Mouse (Mus musculus): ENCODE data around the gene Garem2.
A peak's percentile ranks its signal among the peaks of the same experiment; 100 is the strongest.
"Not testable (repeated sequence)": the region's sequence is repeated elsewhere in the genome, so short reads cannot be mapped to it uniquely, and the experiment has no call there.

The Garem2 gene

DNA sequence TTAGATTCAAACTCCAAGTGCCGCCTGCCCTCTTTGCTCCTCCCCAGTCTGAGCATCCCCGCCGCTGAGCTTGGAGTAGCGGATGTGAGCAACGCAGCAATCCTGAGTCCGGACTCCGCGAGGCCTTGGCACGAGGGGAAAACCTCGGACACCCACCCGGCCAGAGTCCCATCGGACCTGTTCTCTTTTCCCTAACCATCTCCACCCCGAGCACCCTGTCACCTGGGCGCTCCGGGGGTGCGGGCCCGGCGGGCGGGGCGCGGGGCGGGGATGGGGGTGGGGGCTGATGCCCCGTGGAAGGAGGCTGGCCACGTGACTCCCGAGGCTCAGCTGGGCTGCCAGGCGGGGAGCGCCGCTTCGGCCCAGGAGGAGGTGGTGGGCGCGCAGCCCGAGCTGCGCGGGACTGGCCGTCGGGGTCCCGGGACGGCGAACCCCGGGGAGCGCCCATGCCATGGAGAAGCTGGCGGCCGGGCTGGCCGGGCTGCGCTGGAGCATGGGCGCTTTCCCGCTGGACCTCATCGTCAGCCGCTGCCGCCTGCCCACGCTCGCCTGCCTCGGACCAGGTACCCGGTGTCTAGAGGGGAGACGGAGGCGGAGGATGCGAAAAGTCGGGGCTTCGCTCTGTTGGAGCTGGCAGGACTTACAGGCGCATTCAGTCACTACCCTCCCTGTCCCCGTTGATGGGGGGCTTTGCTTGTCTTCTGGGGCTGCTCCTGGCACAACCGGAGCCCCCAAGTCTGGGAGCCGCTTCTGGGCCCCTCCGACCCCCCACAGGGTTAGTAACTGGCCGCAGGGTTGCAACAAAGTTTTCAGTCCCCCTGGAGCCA is at the start of gene Garem2:
Gene Garem2 (plus strand): TSS at position 321 of the 827 bp plus-strand sequence.
- DNase-seq (ENCODE audit: low spot score), result no peak

DNA sequence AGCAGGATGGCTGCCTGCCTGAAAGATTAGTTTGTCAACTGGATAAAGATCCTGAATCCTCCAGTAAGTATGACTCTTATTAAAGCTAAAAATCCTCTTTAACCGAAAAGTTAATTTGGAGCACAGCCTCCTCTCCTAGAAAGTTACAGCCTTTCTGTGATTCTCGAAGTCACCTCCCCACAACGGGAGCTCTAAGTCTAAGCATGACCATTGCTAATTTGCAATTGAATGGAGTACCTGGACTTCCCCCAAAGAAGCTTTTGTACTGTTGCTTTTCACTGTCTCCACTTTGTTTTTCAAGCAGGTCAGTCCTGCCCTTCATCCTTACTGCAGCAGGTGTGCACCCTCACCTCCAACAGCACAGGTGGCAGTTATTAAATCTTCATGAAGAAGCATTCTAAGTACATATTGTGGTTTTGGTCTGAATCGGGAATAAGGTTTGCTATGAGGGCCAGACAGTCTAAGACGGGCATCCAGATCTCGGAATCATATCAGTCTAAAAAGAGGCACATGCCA is 46.7 kb upstream of the Garem2 start:
- DNase-seq (ENCODE audit: low spot score), result no peak

- not testable (repeated sequence) for DNase-seq (ENCODE audit: low spot score)
Observed at GRCm38 (mm10) chr5:30059607-30060006, 45.4 kb upstream of the Garem2 start.

GRCm38 (mm10) chr5:30067726-30068125 is 37.2 kb upstream of the Garem2 start:
- no peak for DNase-seq (ENCODE audit: low spot score)

DNA sequence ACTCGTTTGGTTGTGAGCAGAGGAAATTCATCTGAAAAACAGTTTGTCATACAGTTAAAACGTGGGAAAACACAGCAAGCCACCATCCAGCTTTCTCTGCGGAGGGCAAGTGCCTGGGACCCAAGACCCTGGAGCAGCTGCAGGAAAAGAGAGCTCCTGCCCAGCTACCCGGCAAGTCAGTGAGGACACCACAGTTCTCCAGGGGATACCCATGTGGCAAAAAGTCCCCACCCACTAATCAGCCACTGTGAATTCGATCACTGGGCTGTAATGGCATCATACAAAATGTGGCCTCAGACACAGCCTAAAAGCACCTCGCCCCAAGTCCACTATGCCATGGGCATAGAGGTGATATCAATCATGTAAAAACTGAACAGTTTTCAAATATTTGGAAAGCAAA is 33.3 kb upstream of the Garem2 start:
- no peak for DNase-seq (ENCODE audit: low spot score)

DNA sequence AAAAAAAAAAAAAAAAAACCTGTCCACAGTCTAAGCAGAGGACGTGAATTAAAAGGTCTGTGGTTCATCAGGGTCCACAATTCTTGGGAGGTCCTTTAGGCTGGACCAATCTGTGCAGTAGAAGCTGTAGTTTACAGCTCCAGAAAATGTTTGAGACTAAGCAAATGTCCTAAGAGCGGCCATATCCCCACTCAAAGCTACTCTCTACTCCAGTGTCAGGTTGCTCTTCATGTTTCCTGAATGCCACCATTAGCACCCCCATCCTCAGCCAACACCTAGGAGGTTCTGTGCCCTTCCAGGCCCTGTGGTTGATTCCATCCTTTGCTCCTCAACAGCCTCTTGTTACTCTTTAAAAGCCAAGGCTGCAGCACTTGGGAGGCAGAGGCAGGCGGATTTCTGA is 32.6 kb upstream of the Garem2 start:
- no peak for DNase-seq (ENCODE audit: low spot score)

GRCm38 (mm10) chr5:30072825-30073821 is 31.8 kb upstream of the Garem2 start, which contains the start of gene Tyms:
Tyms (minus strand) TSS chr5:30073617.
- DNase-seq (ENCODE audit: low spot score), result peak; percentile 25

- no peak for DNase-seq (ENCODE audit: low spot score)
Observed at GRCm38 (mm10) chr5:30092701-30093100, 12.3 kb upstream of the Garem2 start.

DNA sequence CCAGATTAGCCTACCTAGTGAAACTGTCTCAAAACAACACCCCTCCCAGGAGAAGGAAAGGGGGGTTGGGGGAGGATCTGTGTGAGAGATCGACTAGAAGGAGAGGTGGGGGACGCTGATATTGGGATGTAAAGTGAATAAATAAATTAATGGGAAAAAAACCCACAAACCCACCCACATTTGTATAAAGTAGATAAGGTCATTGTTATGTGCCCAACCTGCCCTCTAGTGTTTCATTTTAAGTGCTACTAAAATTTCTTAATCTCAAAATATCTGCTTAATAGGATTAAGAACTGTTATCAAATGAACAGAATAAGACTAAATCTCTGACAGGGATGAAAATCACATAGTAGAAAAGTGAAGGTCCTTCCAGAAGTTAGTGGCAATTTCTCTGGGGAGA is 10.6 kb upstream of the Garem2 start:
- DNase-seq (ENCODE audit: low spot score), result no peak

DNA sequence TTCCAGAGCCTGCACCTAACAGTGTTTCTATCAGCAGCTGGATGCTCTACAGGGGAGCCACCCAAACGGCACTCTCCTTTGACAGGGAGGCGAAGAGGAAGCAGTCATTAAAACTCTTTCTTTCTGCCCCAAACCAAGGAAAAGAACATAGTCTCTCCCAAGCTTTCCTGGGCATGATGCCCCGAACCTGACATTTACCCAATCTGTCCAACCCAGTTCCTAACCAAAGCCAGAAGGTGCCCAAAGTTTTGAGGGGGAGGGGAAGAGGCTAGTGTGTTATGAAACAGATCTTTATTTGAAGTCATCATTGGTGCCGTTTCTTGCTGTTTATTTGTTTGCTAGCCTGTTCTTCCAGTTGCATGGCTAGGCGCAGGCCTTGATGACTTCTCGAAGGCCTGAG is 9.2 kb upstream of the Garem2 start:
- DNase-seq (ENCODE audit: low spot score), result no peak

DNA sequence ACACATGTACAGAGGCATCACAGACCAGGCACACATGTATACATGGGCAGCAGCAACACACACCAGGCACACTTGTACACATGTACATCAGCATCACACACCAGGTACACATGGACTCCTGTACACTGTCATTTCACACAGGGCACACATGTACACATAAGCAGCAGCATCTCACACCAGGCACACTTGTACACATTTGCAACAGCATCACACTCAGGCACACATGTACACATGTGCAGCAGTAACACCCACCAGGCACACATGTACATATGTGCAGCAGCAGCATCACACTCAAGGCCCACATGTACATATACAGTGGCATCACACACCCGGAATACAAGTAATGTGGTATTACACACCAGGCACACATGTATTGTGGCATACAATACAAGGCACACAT is 6.7 kb upstream of the Garem2 start:
- DNase-seq (ENCODE audit: low spot score), result no peak

GRCm38 (mm10) chr5:30103340-30103739 is 1.6 kb upstream of the Garem2 start:
- no peak for DNase-seq (ENCODE audit: low spot score)

DNA sequence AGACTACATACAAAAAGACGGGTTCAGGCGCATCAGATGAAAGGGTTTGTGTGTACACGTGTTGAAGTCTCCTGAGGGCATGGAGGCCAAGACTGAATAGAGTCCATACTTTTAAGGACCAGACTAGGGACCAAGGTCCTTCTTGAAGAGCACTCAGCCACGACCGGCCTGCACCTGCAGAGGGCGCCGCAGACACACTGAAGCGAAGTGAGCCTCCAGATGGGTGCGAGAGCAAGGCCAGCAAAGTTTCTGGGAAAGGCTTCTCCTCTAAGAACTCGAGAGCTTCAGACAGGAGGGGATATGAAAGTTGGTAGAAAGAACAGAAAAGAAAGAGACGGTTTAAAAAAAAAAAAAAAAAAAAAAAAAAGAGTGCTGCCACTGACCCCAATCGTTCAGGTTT is 622 bp upstream of the Garem2 start:
- no peak for DNase-seq (ENCODE audit: low spot score)

DNA sequence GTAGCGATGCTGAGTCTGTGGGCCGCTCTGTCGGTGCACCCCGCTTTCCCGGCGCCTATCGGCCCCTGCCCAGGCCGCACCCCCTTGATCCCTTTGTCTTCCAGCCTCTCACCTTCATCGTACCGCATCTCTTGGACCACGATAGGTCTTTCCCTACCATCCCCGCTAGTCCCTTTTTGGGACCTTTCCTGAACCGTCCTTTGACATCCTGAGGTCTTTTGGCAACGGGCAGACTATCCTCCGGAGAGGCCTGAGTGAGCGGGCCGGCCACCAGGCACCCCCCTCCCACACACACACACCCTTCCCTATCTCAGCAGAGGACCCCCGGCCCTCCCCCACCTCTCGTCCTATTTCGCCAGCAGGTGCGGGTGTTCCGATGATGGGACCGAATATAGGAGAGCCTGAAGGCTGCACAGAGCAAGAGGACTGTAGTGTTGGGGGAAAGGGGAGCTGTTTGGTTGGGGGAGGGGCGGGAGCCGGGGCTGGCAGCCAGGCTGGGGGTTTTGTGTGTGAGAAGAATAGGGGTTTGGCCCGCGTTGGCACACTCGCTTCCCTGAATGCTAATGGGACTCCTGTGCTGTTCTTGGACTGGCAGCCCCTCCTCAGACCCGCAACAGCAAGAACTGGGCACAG is 823 bp downstream of the Garem2 start, which contains the start of gene 3110082J24Rik:
Gene 3110082J24Rik (minus strand): TSS at position 419 of the 633 bp plus-strand sequence.
- DNase-seq (ENCODE audit: low spot score), result no peak

- no peak for DNase-seq (ENCODE audit: low spot score)
Observed at GRCm38 (mm10) chr5:30106756-30107155, 1.8 kb downstream of the Garem2 start.

DNA sequence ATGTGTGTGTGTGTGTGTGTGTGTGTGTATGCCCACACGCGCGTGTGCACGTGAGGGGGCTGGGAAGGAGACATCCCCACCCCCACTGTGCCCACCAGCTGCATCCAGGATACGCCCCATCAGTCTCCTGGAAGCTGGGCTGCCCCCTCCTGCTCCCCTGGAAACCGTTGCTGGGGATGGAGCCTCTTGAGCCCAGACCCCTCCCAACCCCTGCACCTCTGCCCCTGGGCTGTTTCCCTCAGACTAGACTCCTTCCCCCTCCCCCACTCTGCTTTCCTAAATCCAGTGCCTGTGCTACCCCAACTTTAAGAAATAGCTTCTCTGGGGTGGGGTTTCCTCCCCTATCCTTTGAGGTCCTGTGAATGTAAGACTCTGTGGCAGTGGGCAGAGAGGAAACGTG is 2.2 kb downstream of the Garem2 start:
- DNase-seq (ENCODE audit: low spot score), result no peak

DNA sequence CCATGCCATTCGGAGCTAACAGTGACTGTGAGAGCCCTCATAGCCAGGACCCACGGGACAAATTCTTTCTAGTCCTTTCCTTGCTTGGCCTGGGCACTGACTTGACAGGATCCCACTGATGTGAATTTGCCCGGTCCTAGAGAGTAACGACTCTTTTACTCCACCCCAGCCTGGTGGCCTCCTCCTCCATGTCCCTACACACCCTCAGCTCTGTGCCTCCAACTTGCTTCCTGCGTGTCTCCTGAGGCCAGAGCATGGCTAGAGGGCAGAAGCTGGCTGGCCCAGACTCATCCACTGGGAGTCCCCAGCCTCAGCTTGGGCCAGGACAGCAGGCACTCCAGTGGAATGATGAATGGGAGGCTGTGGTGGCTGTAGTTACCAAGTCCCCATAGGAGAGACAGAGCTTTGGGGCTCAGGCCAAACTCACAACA is 2.7 kb downstream of the Garem2 start:
- DNase-seq (ENCODE audit: low spot score), result no peak

DNA sequence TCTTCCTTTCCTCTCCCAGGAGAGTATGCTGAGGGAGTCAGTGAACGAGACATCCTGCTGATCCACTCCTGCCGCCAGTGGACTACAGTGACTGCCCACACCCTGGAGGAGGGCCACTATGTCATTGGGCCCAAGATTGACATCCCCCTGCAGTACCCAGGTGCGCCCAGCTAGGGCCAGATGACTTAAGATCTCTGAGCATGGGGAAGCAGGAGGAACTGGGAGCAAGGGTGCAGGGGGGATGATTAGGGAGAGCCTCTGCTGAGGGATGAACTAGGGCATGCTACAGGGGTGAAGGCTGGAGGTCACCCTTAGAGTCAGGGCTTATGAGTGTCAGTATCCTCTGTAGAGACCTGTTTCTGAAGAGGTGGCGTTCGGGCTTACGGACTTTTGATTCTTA is 3.3 kb downstream of the Garem2 start:
- no peak for DNase-seq (ENCODE audit: low spot score)

DNA sequence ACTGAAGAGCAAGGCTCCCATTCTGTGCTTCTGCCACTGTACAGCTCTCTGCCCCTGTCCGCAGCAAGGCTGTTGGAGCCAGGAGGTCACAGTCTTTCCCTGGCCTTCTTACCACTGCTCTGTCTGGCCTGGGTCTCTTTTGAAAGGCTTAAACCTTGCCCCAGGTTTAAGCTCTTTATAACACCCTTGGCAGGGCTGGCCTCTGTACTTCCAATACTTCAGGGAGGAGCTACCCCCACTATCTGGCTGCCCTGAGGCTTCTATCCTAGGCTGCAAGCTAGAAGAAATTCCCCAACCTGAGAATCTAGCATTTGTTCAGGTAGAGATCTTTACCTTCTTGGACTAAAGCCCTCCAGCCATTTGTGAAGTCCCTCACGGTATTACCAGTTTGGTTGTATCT is 4.9 kb downstream of the Garem2 start:
- no peak for DNase-seq (ENCODE audit: low spot score)

- no peak for DNase-seq (ENCODE audit: low spot score)
Observed at GRCm38 (mm10) chr5:30110371-30111060, 5.6 kb downstream of the Garem2 start.

GRCm38 (mm10) chr5:30111126-30111525 is 6.2 kb downstream of the Garem2 start:
- no peak for DNase-seq (ENCODE audit: low spot score)
